Mouse (Mus musculus) olfactory bulb, adult 2 months (tissue): ENCODE results near the gene Trat1.

Experiments
- CTCF ChIP-seq: fragments of 200-500 bp; IDR thresholded peaks from 2 replicates; pipeline ENCODE4 v1.5.1; 2012; ENCODE audit warnings: low read depth, mild to moderate bottlenecking, low read length, moderate library complexity; ENCODE audit not compliant: insufficient read depth
- POLR2A ChIP-seq: fragments of 200-500 bp; IDR thresholded peaks from 2 replicates; pipeline ENCODE4 v1.6.1; 2012; ENCODE audit warnings: mild to moderate bottlenecking, low read depth, low read length, moderate library complexity; ENCODE audit not compliant: insufficient read depth

- TF ChIP-seq CTCF, result no peak
- TF ChIP-seq POLR2A, result no peak
Measured at GRCm38 (mm10) chr16:48701896-48702295, 69.9 kb downstream of the Trat1 start.
